Mouse (Mus musculus): Measurements from ENCODE around the gene Gata1. TPM values are rescaled to one million over a fixed set of nuclear protein-coding genes. Genes with fewer than 3 reads are reported as not detected.
A peak's percentile ranks its signal among the peaks of the same experiment; 100 is the strongest.

The Gata1 gene
- polyA plus RNA-seq, 1 experiment from 2014 or later: 0.18 TPM

DNA sequence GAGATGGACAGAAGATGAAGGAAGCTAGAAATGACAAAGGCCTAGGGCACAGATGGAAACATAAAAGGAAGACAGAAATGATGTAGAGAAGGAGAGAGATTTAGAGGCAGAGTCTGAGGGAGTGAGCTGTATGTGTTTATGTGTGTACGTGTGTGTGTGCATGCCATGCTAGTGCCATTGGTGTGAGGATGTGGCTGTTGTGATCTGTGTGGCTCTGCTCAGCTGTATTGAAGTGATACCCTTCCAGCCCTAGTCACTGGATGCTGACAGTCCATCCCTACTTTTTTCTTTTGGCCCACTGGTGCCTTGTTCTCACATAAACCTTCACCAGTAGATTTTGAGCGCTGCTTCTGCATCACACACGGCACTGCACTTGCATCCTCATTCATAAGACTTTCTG lies 9.0 kb downstream of the Gata1 start:
- Histone ChIP-seq H3K9ac (ENCODE audit: low read depth, low read length) (no peak overlapping the region), H3K27ac (ENCODE audit: low read length) (no peak overlapping the region), H3K4me3 (ENCODE audit: low read depth, low read length) (no peak overlapping the region), H3K4me2 (ENCODE audit: low read length) (no peak overlapping the region), H3K36me3 (ENCODE audit: control insufficient read depth, insufficient read depth, low read length) (no peaks in the 10 kb centered on the region), H3K4me1 (ENCODE audit: control insufficient read depth, insufficient read depth, low read length) (no peaks in the 10 kb centered on the region), H3K9me3 (replicated peaks; ENCODE audit: control insufficient read depth, low read length, poor library complexity, severe bottlenecking) (no peaks in the 10 kb centered on the region), H3K27me3 (ENCODE audit: control insufficient read depth, insufficient read depth, low read depth, low read length) (no peaks in the 10 kb centered on the region)
- 93% methylated on average over 3 of the region's 3 CpGs for WGBS
- no peak for ATAC-seq

DNA sequence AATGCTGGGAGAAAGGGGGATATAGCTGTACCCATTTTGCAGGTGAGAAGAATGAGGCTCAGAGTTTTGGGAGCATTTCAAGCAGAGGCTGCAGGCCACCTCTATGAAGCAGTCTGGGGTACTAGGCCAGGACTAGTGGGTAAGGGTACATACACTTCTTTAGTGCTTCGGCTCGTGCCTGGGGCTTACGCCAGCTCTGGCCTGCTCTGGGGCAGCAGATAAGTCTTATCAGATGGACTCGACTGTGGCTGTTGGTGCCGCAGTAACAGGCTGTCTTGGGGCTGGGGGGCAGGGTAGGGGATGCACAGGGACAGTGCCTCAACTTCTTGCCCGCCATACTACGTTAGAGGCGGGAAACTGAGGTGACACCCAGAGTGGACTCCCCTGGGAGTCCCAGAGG lies 9.6 kb downstream of the Gata1 start:
- Histone ChIP-seq H3K9ac (ENCODE audit: low read depth, low read length) (no peak overlapping the region), H3K4me3 (ENCODE audit: low read depth, low read length) (no peak overlapping the region), H3K27me3 (ENCODE audit: control insufficient read depth, insufficient read depth, low read depth, low read length) (no peaks in the 10 kb centered on the region), H3K27ac (ENCODE audit: low read length) (no peak overlapping the region), H3K36me3 (ENCODE audit: control insufficient read depth, insufficient read depth, low read length) (no peaks in the 10 kb centered on the region), H3K9me3 (replicated peaks; ENCODE audit: control insufficient read depth, low read length, poor library complexity, severe bottlenecking) (no peaks in the 10 kb centered on the region), H3K4me2 (ENCODE audit: low read length) (no peak overlapping the region), H3K4me1 (ENCODE audit: control insufficient read depth, insufficient read depth, low read length) (no peaks in the 10 kb centered on the region)
- ATAC-seq: no peak
- WGBS: 92% methylated on average over 8 of the region's 8 CpGs

- Histone ChIP-seq H3K4me3 (ENCODE audit: low read depth, low read length) (no peak overlapping the region), H3K9ac (ENCODE audit: low read depth, low read length) (no peak overlapping the region), H3K36me3 (ENCODE audit: control insufficient read depth, insufficient read depth, low read length) (no peaks in the 10 kb centered on the region), H3K9me3 (replicated peaks; ENCODE audit: control insufficient read depth, low read length, poor library complexity, severe bottlenecking) (no peaks in the 10 kb centered on the region), H3K4me2 (ENCODE audit: low read length) (no peak overlapping the region), H3K27ac (ENCODE audit: low read length) (no peak overlapping the region), H3K4me1 (ENCODE audit: control insufficient read depth, insufficient read depth, low read length) (no peaks in the 10 kb centered on the region), H3K27me3 (ENCODE audit: control insufficient read depth, insufficient read depth, low read depth, low read length) (no peaks in the 10 kb centered on the region)
- ATAC-seq: no peak
- WGBS: 82% methylated on average over 6 of the region's 9 CpGs
These were observed 10.2 kb downstream of the Gata1 start for GRCm38 (mm10) chrX:7967596-7968201.

DNA sequence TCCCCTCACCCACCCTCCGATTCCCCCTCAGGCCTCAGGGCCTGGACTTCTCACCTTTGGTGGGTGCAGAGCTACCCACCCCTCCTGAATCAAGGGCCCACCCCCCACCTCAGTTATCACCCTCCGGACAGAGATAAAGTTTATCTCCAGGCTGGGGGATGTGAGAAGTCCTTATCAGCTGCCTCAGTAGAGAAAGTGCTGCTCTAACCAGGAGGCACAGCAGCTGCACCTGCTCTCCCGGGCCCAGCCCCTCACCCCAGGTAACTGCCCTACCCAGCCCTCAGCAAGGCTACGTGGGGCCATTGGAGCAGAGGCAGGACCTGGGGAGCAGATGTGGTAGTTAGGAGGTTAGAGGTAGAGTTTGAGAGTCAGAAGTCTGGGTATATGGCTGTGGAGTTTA lies 11.7 kb downstream of the Gata1 start:
- 85% methylated on average over 4 of the region's 4 CpGs for WGBS
- ATAC-seq: no peak

GRCm38 (mm10) chrX:7963829-7964626 lies 13.8 kb downstream of the Gata1 start:
- Histone ChIP-seq H3K4me3 (ENCODE audit: low read depth, low read length) (no peak overlapping the region), H3K27me3 (ENCODE audit: control insufficient read depth, insufficient read depth, low read depth, low read length) (no peaks in the 10 kb centered on the region), H3K4me1 (ENCODE audit: control insufficient read depth, insufficient read depth, low read length) (no peaks in the 10 kb centered on the region), H3K4me2 (ENCODE audit: low read length) (no peak overlapping the region), H3K9me3 (replicated peaks; ENCODE audit: control insufficient read depth, low read length, poor library complexity, severe bottlenecking) (no peaks in the 10 kb centered on the region), H3K27ac (ENCODE audit: low read length) (no peak overlapping the region), H3K36me3 (ENCODE audit: control insufficient read depth, insufficient read depth, low read length) (no peaks in the 10 kb centered on the region), H3K9ac (ENCODE audit: low read depth, low read length) (no peak overlapping the region)
- 89% methylated on average over 7 of the region's 7 CpGs for WGBS
- no peak for ATAC-seq

More for the DNA sequence above, 11.7 kb downstream of the Gata1 start:
- H3K9ac ChIP-seq (ENCODE audit: low read depth, low read length): no peak overlapping the region
- H3K4me2 ChIP-seq (ENCODE audit: low read length): no peak overlapping the region
- H3K36me3 ChIP-seq (ENCODE audit: control insufficient read depth, insufficient read depth, low read length): no peaks in the 10 kb centered on the region
- H3K4me3 ChIP-seq (ENCODE audit: low read depth, low read length): no peak overlapping the region
- no peaks in the 10 kb centered on the region for H3K9me3 ChIP-seq (replicated peaks; ENCODE audit: control insufficient read depth, low read length, poor library complexity, severe bottlenecking)
- no peaks in the 10 kb centered on the region for H3K4me1 ChIP-seq (ENCODE audit: control insufficient read depth, insufficient read depth, low read length)
- no peak overlapping the region for H3K27ac ChIP-seq (ENCODE audit: low read length)
- no peaks in the 10 kb centered on the region for H3K27me3 ChIP-seq (ENCODE audit: control insufficient read depth, insufficient read depth, low read depth, low read length)

- Histone ChIP-seq H3K36me3 (ENCODE audit: control insufficient read depth, insufficient read depth, low read length) (no peaks in the 10 kb centered on the region), H3K4me1 (ENCODE audit: control insufficient read depth, insufficient read depth, low read length) (no peaks in the 10 kb centered on the region), H3K27ac (ENCODE audit: low read length) (no peak overlapping the region), H3K9ac (ENCODE audit: low read depth, low read length) (no peak overlapping the region), H3K4me3 (ENCODE audit: low read depth, low read length) (no peak overlapping the region), H3K9me3 (replicated peaks; ENCODE audit: control insufficient read depth, low read length, poor library complexity, severe bottlenecking) (no peaks in the 10 kb centered on the region), H3K4me2 (ENCODE audit: low read length) (no peak overlapping the region), H3K27me3 (ENCODE audit: control insufficient read depth, insufficient read depth, low read depth, low read length) (no peaks in the 10 kb centered on the region)
- 90% methylated on average over 9 of the region's 9 CpGs for WGBS
- ATAC-seq: no peak
These were observed 19.0 kb downstream of the Gata1 start for GRCm38 (mm10) chrX:7958868-7959267.

DNA sequence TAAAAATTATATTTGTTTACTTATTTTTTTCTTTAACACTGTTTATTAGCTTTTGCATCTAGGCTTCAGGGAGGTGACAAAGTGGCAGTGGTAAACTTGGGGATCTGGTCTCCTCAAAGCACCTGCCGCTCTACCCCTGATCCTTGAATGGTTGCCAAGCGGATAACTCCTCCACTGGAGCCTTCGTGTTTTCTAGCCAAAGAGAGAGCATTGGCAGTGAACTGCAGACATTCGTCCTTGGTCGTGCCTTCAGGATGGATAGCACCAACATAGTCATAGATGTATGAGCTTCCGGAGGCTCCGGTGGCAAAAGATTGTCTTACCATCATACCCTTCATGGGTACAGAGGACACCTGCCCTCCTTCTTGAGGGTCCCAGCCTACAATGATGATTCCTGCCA lies 27.8 kb downstream of the Gata1 start:
- no peaks in the 10 kb centered on the region for H3K27me3 ChIP-seq (ENCODE audit: control insufficient read depth, insufficient read depth, low read depth, low read length)
- ATAC-seq: no peak
- no peak overlapping the region for H3K4me3 ChIP-seq (ENCODE audit: low read depth, low read length)
- H3K27ac ChIP-seq (ENCODE audit: low read length): no peak overlapping the region
- H3K4me1 ChIP-seq (ENCODE audit: control insufficient read depth, insufficient read depth, low read length): peaks cover 6% of the 10 kb centered on the region; the same call in 1 of the 2 replicates
- WGBS: 93% methylated on average over 7 of the region's 7 CpGs
- no peak overlapping the region for H3K4me2 ChIP-seq (ENCODE audit: low read length)
- H3K9ac ChIP-seq (ENCODE audit: low read depth, low read length): no peak overlapping the region
- H3K9me3 ChIP-seq (replicated peaks; ENCODE audit: control insufficient read depth, low read length, poor library complexity, severe bottlenecking): no peaks in the 10 kb centered on the region
- H3K36me3 ChIP-seq (ENCODE audit: control insufficient read depth, insufficient read depth, low read length): no peaks in the 10 kb centered on the region

- WGBS: 29% methylated on average over 38 of the region's 38 CpGs
- no peaks in the 10 kb centered on the region for H3K27me3 ChIP-seq (ENCODE audit: control insufficient read depth, insufficient read depth, low read depth, low read length)
- ATAC-seq: peak; percentile 99
- H3K4me3 ChIP-seq (ENCODE audit: low read depth, low read length): peak overlapping the region; percentile 51
- H3K36me3 ChIP-seq (ENCODE audit: control insufficient read depth, insufficient read depth, low read length): no peaks in the 10 kb centered on the region
- H3K9ac ChIP-seq (ENCODE audit: low read depth, low read length): peak overlapping the region; percentile 8; the same call in 1 of the 2 replicates
- H3K27ac ChIP-seq (ENCODE audit: low read length): peak overlapping the region; percentile 19
- H3K4me2 ChIP-seq (ENCODE audit: low read length): peak overlapping the region; percentile 33
- peaks cover 6% of the 10 kb centered on the region; the same call in 1 of the 2 replicates for H3K4me1 ChIP-seq (ENCODE audit: control insufficient read depth, insufficient read depth, low read length)
- no peaks in the 10 kb centered on the region for H3K9me3 ChIP-seq (replicated peaks; ENCODE audit: control insufficient read depth, low read length, poor library complexity, severe bottlenecking)
These were observed 29.9 kb downstream of the Gata1 start for GRCm38 (mm10) chrX:7947900-7948492.

Measured in midbrain, embryonic 16.5 days (tissue).